Mouse (Mus musculus) hindbrain, embryonic 11.5 days (tissue): ENCODE data around the gene Gas6. TPM values are rescaled to one million over a fixed set of nuclear protein-coding genes. Genes with fewer than 3 reads are reported as not detected.

Experiments used
- ATAC-seq: fragments of 200-750 bp; cut with Nextera tagmentation; 2 replicates; pipeline ENCODE4 v1.8.0; 2017; ENCODE audit warnings: mild to moderate bottlenecking, moderate TSS enrichment, moderate library complexity; ENCODE audit not compliant: low FRiP score
- DNase-seq: peaks from one replicate; pipeline ENCODE4 v3.0.0-alpha.2; 2015; ENCODE audit warnings: low spot score
- H3K27ac ChIP-seq: fragments of 300-500 bp; sonication (generic); 2 replicates; pipeline ENCODE4 v1.5.1; 2014; ENCODE audit warnings: mild to moderate bottlenecking, low read depth, low read length
- H3K27me3 ChIP-seq: fragments of 300-500 bp; sonication (generic); 2 replicates; pipeline ENCODE4 v1.6.1; 2014; ENCODE audit warnings: mild to moderate bottlenecking, low read length, moderate library complexity, mixed read lengths; ENCODE audit not compliant: control insufficient read depth, insufficient read depth
- H3K36me3 ChIP-seq: fragments of 300-500 bp; sonication (generic); 2 replicates; pipeline ENCODE4 v1.6.1; 2014; ENCODE audit warnings: mild to moderate bottlenecking, low read length, moderate library complexity, mixed read lengths; ENCODE audit not compliant: control insufficient read depth, insufficient read depth
- H3K4me1 ChIP-seq: fragments of 300-500 bp; sonication (generic); replicated peaks from 2 replicates; pipeline ENCODE4 v1.6.1; 2014; ENCODE audit warnings: low read length, mixed read lengths; ENCODE audit not compliant: control insufficient read depth, insufficient read depth
- H3K4me2 ChIP-seq: fragments of 300-500 bp; sonication (generic); replicated peaks from 2 replicates; pipeline ENCODE4 v1.6.1; 2014; ENCODE audit warnings: mild to moderate bottlenecking, low read depth, low read length
- H3K4me3 ChIP-seq: fragments of 300-500 bp; sonication (generic); 2 replicates; pipeline ENCODE4 v1.5.1; 2014; ENCODE audit warnings: low read depth, low read length
- H3K9ac ChIP-seq: fragments of 300-500 bp; sonication (generic); 2 replicates; pipeline ENCODE4 v1.6.1; 2014; ENCODE audit warnings: low read depth, low read length
- H3K9me3 ChIP-seq: fragments of 300-500 bp; sonication (generic); 2 replicates; pipeline ENCODE4 v1.6.1; 2016; ENCODE audit warnings: low read length; ENCODE audit not compliant: control insufficient read depth
- WGBS: fragments of 180-500 bp; shearing (Covaris S2); extraction: QIAGEN DNeasy Blood & Tissue Kit; methylation state at CpG from one replicate; pipeline ENCODE4 v1.1.7; 2014; 5-methylcytosine and 5-hydroxymethylcytosine counted together
- polyA plus RNA-seq: library from polyadenylated mRNA; unstranded; fragments of >200 nt; fragmentation: Nextera tagmentation; extraction: Ambion mirVana; gene quantifications from 2 replicates; pipeline ENCODE4 v1.2.1, GENCODE M21; 2014

Gas6 gene
- polyA plus RNA-seq, 1 experiment from 2014 or later: 5.9 TPM

- 80% methylated on average over 10 of the region's 10 CpGs for WGBS
- ATAC-seq (no peak), DNase-seq (no peak)
- no peak overlapping the region for H3K4me2 ChIP-seq
- H3K36me3 ChIP-seq: no peaks in the 10 kb centered on the region
- H3K27ac ChIP-seq: no peak overlapping the region
- no peak overlapping the region for H3K4me3 ChIP-seq
- H3K27me3 ChIP-seq: no peaks in the 10 kb centered on the region
- no peak overlapping the region for H3K9ac ChIP-seq
- H3K4me1 ChIP-seq: no peaks in the 10 kb centered on the region
- H3K9me3 ChIP-seq: no peaks in the 10 kb centered on the region
Measured at GRCm38 (mm10) chr8:13415879-13416278, 78.4 kb downstream of the Gas6 start.

Other genes with a start within 250 kb of the Gas6 start
- 0.26 and 0.32 TPM in 2 replicates for gene Adprhl1, start 240.3 kb downstream of the Gas6 start, polyA plus RNA-seq
- 30.2 and 32.5 TPM in 2 replicates for gene Dcun1d2, start 206.4 kb downstream of the Gas6 start, polyA plus RNA-seq
- gene Tmco3, start 206.3 kb downstream of the Gas6 start, polyA plus RNA-seq: 36.0 and 37.1 TPM in 2 replicates
- 175 and 188 TPM in 2 replicates for gene Tfdp1, start 155.7 kb downstream of the Gas6 start, polyA plus RNA-seq
- gene Atp4b, start 97.7 kb downstream of the Gas6 start, polyA plus RNA-seq: 0.11 TPM in 1 of 2 replicates, not detected in the other
- 0.03 TPM in 1 of 2 replicates, not detected in the other for gene Grk1, start 89.4 kb downstream of the Gas6 start, polyA plus RNA-seq
- gene Tmem255b, start 59.3 kb downstream of the Gas6 start, polyA plus RNA-seq: not detected in 2 replicates
- not detected in 2 replicates for gene 1700029H14Rik, start 68.0 kb upstream of the Gas6 start, polyA plus RNA-seq
- 19.4 and 24.3 TPM in 2 replicates for gene Rasa3, start 183.1 kb upstream of the Gas6 start, polyA plus RNA-seq
- gene Cfap97d2, start 211.4 kb upstream of the Gas6 start, polyA plus RNA-seq: 0.85 and 1.0 TPM in 2 replicates